Mouse (Mus musculus) gastrocnemius, postnatal 14 days (tissue): ENCODE measurements around the gene Antxr1. TPM values are rescaled to one million over a fixed set of nuclear protein-coding genes. Genes with fewer than 3 reads are reported as not detected.
A peak's percentile ranks its signal among the peaks of the same experiment; 100 is the strongest.

Source experiments
- DNase-seq: peaks from one replicate; pipeline ENCODE4 v3.0.0; 2021; ENCODE audit warnings: mixed read lengths
- intact Hi-C: fragments of 180-260 bp; cut with DNase I; formaldehyde crosslinking; loops from one replicate; pipeline ENCODE4 v1.15.1; 2025; ENCODE audit warnings: low total_unique reads
- total RNA-seq, 2 experiments: library from RNA; stranded (reverse); gene quantifications; 2 replicates each; pipeline ENCODE4 v1.2.3; 2021

Gene Antxr1
- total RNA-seq, 2 experiments from 2014 or later: 26.6 to 37.9 TPM

- intact Hi-C loops: no loop called here
- no peak for DNase-seq
Measured at GRCm38 (mm10) chr6:87257471-87257870, 78.2 kb downstream of the Antxr1 start.

GRCm38 (mm10) chr6:87255668-87256067, 80.0 kb downstream of the Antxr1 start:
- intact Hi-C loops: no loop called here
- DNase-seq: no peak

GRCm38 (mm10) chr6:87254756-87255155, 80.9 kb downstream of the Antxr1 start:
- intact Hi-C loops: no loop called here
- peak; percentile 24 for DNase-seq

- DNase-seq: no peak
- intact Hi-C loops: no loop called here
Measured at GRCm38 (mm10) chr6:87251716-87252115, 83.9 kb downstream of the Antxr1 start.

GRCm38 (mm10) chr6:87250701-87251100, 84.9 kb downstream of the Antxr1 start:
- intact Hi-C loops: no loop called here

GRCm38 (mm10) chr6:87248226-87248834, 87.3 kb downstream of the Antxr1 start:
- intact Hi-C loops: no loop called here
- no peak for DNase-seq

More at GRCm38 (mm10) chr6:87250701-87251100, 84.9 kb downstream of the Antxr1 start:
- no peak for DNase-seq

GRCm38 (mm10) chr6:87244117-87245100, 91.2 kb downstream of the Antxr1 start:
- intact Hi-C loops: no loop called here
- no peak for DNase-seq

GRCm38 (mm10) chr6:87237260-87237659, 98.4 kb downstream of the Antxr1 start:
- DNase-seq: no peak
- intact Hi-C loops: loop anchor here (10.0 kb wide), 1 partner anchor 132 kb away; the partner anchor contains the start of gene D6Ertd527e

- intact Hi-C loops: loop anchor here (10.0 kb wide), 1 partner anchor 131 kb away; the partner anchor contains the start of gene D6Ertd527e
- no peak for DNase-seq
Measured at GRCm38 (mm10) chr6:87236061-87236460, 99.6 kb downstream of the Antxr1 start.

GRCm38 (mm10) chr6:87233111-87233510, 102.5 kb downstream of the Antxr1 start:
- DNase-seq: peak; percentile 54
- intact Hi-C loops: loop anchor here (10.0 kb wide), 1 partner anchor 128 kb away; the partner anchor contains the start of gene D6Ertd527e

GRCm38 (mm10) chr6:87230041-87230440, 105.6 kb downstream of the Antxr1 start:
- intact Hi-C loops: loop anchor here (10.0 kb wide), 1 partner anchor 125 kb away; the partner anchor contains the start of gene D6Ertd527e

GRCm38 (mm10) chr6:87227940-87228339, 107.7 kb downstream of the Antxr1 start:
- intact Hi-C loops: loop anchor here (5.0 kb wide), 1 partner anchor 44 kb away; no protein-coding TSS in a partner anchor
- no peak for DNase-seq

More at GRCm38 (mm10) chr6:87230041-87230440, 105.6 kb downstream of the Antxr1 start:
- DNase-seq: no peak

- intact Hi-C loops: loop anchor here (5.0 kb wide), 1 partner anchor 46 kb away; no protein-coding TSS in a partner anchor
- DNase-seq: no peak
Measured at GRCm38 (mm10) chr6:87226315-87226714, 109.3 kb downstream of the Antxr1 start.

- no peak for DNase-seq
- intact Hi-C loops: loop anchor here (5.0 kb wide), 1 partner anchor 47 kb away; no protein-coding TSS in a partner anchor
Measured at GRCm38 (mm10) chr6:87225286-87225685, 110.3 kb downstream of the Antxr1 start.

- intact Hi-C loops: no loop called here
- peak; percentile 33 for DNase-seq
Measured at GRCm38 (mm10) chr6:87222854-87223631, 112.6 kb downstream of the Antxr1 start.

GRCm38 (mm10) chr6:87219061-87219992, 116.3 kb downstream of the Antxr1 start:
- no peak for DNase-seq
- intact Hi-C loops: no loop called here

- intact Hi-C loops: no loop called here
- peak; percentile 42 for DNase-seq
Measured at GRCm38 (mm10) chr6:87216114-87216591, 119.5 kb downstream of the Antxr1 start.

GRCm38 (mm10) chr6:87213262-87213661, 122.4 kb downstream of the Antxr1 start:
- DNase-seq: peak; percentile 78
- intact Hi-C loops: no loop called here
